Mouse (Mus musculus) gastrocnemius, adult 18-20 months (tissue): ENCODE data around the gene Igf1r. TPM values are rescaled to one million over a fixed set of nuclear protein-coding genes. Genes with fewer than 3 reads are reported as not detected.

Experiments
- DNase-seq: peaks from one replicate; pipeline ENCODE4 v3.0.0; 2021; ENCODE audit warnings: low spot score
- total RNA-seq, 2 experiments: library from RNA; stranded (reverse); gene quantifications; 2 replicates each; pipeline ENCODE4 v1.2.3; 2021

The Igf1r gene
- total RNA-seq, 2 experiments from 2014 or later: 6.9 to 8.1 TPM

DNA sequence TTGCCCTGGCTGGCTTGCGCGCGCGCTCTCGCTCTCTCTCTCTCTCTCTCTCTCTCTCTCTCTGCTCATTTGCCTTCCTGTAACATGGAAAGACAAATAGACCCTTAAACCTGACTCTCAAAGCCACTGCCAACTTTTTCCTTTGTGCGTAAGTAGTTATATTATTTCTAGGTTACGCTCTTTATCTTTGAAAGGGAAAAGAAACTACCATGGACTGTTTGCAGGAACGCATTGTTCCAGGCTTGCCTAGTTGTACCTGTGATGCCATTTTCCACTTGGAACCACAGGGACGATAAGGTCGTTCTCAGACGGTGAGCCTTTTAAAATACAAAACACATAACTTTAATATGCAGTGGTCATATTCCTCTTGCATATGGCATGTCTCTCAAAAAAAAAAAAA, 122.1 kb downstream of the Igf1r start:
- no peak for DNase-seq

DNA sequence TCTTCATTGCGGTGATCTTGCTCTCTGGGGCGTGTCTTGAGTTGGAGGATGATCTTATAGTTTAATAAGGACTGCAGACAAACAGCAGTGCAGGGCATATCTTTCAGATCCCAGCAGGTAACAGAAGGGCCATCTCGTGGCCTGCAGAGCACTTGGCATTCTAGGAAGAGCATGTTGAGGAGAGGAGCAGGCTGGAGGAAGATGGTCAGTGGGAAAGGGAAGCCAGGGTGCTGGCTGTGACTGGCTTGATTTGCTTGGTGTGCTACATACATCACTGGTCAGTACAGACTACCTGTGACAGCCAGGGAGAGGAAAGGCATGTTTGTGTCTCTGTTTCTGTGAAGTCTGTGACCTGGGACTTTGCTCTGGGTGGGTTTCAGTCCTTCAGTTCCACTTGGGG, 122.8 kb downstream of the Igf1r start:
- DNase-seq: no peak

DNA sequence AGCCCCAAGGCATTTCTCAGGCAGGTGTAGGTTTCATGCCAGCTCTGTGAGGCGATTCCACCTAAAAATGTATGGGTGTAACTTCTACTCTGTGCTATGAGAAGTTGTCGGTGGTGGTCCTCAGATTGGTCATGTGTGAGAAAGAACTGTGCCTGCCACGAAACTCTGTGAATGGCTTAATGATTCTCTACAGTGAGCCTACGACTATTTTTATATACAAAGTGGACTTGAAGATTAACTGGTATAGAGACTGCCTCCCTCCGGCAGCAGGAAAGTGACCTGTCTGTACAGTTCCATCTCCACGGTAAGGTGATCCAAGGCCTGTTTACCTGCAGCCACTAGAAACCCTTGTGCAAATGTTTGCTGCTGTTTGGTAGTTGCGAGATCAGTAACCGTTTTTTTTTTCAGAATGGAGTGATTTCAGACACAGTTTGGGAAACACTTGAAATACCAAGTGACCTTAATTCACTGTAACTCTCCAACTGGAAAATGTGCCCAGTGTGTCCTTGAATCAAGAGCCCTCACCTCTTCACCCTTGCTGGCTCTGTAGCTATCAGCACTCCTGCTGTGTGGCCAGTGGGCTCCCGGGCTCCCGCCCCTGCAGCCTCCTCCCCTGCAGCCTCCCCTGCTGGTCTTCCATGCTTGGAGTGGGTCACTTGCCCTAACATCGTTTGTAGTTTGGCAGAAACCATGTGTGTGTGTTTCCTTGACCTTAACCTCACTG, 127.7 kb downstream of the Igf1r start:
- no peak for DNase-seq

DNA sequence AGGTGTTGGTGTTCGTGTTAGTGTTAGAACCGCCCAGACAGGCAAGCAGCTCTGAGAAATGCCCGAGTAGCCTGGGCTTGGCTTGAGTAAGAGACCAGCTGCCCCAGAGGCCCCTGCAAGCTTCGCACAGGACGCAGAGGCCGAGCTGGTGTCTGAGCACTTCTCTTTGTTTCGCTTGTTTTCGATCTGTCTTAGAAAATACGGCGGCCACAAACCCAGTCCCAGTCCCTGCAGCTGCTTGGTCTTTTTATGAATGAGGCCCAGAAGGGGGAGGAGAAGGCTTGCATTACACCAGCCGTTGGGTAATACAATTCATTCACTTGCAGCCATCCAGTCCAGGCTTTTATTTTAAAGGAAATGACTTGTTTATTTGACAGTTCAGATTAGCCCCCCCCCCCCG, 132.7 kb downstream of the Igf1r start:
- peak; percentile 39 for DNase-seq

DNA sequence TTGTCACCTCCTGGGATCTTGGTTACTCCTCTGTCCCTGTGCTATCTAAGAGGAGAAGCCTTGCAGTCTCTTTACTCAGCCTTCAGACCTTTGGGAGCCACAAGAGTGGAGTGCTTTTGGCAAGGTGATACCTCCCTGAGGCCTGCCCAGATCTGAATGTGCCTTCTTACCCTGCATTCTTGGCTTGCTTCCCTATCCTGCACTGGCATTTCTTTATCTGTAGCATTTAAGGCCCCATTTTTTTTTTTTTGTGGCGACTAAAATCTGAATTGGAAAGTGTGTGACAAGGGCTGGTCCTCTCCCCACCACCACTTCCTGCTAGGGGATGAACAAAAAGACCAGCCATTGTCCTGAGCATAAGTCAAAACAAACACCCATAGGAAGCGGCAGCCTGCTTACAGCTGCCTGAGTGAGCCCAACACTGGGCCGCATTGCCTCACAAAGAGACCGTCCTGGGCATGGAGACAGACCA, 133.3 kb downstream of the Igf1r start:
- DNase-seq: peak; percentile 32

DNA sequence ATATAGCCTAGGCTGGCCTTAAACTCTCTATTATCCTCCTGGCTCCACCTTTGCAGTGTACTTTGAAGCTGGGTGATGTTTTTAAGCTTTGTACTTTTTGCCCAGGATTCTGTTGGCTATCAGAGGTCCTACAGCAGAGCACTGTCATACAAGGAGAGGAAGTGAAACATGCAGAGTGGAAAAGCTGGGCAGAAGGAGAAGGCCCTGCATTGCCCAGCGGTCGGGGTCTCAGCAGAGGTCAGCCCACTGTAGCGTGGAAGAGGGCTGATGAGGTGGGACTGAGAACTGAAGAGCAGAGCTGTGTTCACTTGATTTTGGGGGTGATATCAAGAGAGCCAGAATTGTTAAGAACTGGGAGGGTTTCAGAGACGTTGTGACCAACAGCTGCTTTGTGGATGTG, 134.9 kb downstream of the Igf1r start:
- no peak for DNase-seq

DNA sequence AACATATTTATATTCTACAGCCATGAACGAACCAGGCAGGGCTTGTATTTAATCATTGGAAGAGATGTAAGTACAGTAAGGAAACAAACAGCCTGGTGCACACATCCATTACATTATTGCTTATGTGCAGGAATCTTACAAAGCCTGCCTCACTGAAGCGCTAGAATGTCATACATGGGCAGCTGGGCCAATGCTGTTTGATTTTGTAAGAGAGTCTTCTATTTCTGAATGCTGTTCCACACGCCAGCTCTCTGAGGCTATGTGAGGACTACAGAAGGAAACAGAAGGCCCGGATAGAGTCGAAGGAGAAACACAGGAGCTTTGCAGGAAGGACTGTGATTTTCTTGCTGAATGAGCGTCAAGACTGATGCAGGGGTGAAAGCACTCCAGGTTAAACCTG, 136.2 kb downstream of the Igf1r start:
- DNase-seq: no peak

DNA sequence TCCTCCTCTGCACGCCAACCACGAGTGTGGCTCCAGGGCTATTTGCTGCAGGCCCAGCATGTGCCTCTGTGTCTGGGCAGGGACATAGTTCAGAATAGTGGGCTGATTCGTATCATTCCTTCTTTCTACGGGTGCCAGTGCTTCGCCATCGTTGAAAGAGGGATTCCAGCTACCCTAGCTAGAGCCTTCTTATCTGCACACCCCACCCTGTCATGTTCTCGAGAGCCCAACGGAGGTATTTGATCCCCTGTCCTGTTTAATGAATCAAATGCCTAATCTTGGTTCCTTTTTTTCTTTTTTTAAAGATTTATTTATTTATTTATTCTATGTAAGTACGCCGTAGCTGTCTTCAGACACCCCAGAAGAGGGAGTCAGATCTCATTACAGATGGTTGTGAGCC, 137.1 kb downstream of the Igf1r start:
- no peak for DNase-seq

DNA sequence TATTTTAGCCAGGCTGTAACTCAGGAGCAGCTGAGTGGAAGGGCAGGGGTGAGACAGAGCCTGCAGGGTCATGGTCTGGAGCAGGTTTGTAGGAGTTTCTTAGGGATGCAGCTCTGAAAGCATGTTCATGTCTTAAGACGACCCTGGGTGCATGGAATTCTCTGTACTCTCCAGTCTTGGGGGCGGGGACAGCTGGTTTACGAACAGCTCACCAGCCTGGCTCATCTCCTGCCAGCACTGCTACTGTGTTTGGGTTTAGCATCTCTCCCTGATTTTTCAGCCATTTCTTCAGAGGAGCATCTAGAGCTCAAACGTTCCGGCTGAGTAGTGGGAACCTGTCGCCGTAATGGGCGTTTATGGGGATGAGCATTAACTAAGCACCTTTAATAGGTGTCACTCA, 137.9 kb downstream of the Igf1r start:
- no peak for DNase-seq

DNA sequence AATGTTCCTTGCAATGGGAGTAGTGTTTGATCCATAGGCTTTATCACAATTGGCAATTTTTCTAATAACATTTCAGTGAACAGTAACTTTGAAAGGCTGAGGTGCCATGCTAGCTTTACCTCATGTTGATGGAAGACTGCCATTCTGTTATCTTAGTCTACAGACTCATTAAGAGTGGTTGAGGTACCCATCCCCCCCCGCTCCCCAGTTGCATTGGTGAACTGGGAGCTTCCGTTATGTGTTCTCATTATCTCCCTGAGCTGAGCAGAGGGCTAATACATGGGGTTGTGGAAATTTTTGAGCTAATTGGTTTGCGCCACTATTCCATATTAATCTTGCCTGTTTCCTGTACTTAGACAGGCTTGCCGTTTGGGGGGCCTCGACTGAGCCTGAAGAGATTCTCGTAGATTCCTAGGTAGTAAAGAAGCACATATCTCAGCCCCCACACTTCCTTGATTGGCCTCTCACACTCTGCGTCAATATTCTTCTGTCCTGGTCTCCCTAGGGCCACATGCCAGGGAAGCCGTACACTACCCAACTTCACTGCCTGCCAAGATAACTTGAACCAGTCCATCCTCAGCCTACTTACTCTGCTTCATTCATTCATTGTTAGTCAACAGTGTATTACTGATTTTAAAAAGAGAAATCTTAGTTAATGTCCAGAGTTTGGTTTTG, 139.8 kb downstream of the Igf1r start:
- DNase-seq: no peak

DNA sequence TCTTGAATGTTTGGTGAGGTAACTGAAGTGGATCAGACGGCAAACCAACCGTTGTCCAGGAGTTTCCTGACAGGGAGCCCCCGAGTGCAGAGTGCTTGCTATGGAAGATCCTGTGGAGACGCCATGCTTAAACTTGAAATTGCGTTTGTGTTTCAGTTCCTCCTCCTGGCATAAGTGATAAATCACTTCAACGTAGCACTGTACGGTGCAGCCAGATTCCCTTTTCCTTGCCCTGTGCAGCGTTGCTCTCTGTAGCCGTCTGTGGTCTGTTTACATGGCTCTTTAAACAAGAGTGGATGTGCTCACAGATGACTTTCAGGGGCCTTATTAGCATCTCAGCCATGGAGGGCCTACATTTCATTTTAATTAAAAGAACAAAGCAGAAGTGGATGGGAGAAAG, 141.2 kb downstream of the Igf1r start:
- DNase-seq: no peak

DNA sequence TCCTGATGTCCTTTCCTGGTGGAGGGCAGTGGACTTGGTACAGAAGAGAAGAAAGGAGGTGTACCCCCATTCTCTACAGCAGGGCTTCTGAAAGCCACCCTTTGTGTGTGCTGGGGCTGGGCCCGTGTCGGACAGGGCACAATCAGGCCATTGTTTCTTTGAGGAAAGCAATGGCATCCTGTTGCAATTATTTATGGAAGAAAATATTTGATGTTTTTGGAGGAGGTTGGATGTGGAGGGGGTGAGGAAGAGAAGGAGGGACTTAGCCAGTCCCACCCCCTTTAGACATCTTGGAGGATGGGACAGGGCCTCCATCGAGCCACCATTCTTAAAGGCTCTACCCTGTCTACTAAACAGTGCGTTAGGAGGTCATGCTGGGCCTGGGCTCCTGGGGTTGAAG, 142.9 kb downstream of the Igf1r start:
- DNase-seq: no peak

DNA sequence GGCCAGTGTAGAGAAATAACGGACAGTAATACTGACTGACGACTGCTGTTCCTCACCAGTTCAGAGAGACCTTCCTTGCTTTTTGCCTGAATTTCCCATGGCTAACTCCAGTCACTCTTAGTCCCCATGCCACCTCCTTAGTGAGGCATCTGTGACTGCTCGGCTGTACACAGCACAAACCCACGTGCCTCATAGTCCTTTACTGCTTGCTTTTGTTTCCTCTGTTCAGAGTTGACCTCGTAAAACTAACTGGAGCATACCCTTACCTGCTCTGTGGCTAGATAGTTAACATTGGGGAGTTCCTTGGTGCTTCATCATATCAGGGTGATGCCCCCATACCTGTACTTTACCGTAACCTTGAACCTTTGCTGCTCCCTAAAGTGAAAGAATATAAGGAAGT, 143.8 kb downstream of the Igf1r start:
- DNase-seq: no peak

DNA sequence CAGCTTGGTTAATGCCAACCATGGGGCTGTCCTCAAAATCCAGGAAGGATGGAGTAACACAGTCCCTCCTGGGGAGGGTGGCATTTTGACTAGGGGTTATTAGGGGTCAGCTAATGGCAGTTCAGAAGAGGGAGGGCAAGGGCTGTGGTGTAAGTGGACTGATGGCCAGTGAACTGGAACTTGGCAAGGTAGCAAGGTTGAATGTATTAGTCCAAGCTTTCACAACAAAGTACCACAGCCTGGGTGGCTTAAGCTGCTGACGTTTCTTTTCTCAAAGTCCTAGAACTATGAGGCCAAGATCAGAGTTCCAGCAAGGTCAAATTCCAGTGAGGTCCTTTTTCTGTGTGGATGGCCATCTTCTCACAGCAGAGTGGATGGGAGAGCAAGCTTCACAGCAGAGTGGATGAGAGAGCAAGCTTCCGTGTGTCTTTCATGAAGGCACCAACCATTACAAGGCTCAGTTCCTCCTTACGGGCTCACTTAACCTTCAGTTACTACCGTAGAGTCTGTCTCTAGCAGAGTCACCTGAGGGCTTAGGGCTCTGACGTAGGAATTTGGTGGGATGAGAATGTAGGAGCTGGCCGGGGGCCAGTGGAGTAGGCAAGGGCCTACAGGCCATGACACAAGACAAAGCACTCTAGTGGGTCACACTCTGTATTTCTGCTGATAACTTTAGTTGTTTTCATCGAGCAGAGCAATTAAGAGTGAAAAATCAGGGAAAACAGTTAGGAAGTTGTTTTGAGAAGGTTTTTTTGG, 144.6 kb downstream of the Igf1r start:
- DNase-seq: no peak

DNA sequence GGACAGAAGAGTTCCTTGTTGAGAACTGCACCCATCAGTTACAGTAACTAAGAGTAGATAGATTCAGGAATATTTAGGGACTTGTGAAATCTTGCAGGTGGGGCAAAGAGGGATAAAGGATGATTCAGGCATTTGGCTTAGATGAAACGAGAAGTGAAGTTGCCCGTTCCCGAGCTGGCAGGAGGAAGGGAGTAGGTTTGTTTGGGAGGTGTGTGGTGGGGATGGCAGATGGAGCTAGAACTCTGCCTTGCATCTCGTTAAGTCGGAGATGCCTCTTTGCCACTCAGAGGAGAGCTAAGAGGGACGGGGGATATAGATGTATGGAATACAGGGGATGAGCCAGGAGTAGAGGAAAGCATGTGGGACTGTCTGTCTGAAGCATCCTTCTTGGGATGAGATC, 145.5 kb downstream of the Igf1r start:
- no peak for DNase-seq

DNA sequence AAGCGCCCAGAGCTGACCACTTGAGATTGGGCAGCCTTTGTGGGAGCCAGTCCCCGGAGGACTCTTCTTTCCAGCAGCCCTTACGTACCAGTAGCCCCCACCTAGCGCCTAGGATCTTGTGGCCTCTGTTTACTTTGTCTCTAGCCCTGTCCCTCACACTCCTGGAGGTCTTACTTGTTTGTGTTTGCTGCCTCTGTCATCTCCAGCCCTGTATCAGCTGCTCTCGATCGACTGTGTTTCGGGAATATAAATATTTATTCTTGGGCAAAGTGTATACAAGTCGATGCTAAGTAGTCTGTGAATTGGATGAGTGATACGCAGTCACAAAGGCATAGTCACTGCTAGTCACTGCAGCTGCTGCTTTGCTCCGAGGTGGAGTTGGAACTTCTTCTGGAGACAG, 147.8 kb downstream of the Igf1r start:
- no peak for DNase-seq

DNA sequence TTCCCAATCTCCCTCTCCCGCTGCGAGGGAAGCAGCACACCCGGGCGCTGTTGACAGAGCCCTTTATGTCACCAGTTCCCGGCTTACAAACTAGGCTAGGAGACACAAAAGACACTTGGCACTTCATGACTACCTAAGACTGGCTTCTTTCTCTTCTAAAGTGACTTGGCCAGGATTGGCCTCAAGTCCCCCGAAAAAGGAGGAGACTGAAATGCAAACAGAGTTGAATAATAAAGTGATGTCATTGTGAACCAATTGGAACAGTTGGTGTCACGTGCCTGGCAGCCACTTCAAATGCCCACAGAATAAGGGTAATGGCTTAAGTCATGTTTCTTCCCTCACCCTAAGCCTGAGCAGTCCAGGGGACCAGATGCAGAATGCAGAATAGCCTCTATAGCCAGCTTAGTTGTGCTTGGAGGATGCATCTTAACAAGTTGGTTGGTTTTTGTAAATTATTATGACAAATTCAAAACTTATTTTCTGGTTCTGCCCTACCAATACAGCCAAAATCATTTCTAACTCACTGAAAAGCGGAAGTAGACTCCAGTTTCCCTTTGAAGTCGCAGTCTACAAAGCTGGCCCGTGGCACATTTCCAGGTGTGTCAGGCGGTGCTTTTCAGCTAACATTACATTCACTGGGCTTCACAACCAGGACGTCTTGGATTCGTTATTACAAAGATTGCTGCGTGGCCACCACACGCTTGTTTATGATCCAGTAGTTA, 150.0 kb downstream of the Igf1r start:
- peak; percentile 69 for DNase-seq

DNA sequence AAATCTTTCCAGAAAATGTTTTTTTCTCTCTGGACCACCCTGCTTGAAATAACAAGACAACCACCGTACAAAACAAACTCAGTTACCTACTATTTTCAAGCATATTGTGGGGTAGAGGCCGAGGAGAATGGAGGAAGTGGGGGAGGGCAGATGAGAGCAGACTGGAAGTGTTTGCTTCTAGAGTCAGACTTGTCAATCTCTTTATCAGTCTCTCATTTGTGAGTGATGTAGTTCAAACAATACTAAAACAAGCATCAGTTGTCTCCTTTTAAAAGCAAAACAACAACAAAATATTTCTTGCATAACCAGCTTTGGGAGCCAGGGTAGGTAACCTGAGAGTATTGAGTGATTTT, 150.5 kb downstream of the Igf1r start:
- DNase-seq: no peak

DNA sequence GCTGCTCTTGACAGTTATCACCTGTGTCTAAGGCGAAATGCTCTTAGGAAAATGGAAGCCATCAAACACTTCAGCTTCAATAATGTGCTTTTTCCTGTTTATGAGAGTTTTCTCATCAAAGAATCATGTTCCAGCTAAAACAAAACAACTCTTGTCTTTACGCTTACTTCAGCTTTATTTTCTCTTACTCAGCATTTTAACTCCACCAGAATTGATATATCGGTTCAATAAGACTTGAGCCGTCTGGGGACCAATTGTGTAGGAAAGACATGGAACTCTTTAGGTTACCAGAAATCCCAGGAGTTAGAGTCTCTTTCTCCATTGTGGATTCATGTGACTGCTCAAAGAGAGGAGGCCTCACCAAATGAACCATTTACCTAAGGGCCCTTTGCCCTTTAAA, 158.9 kb downstream of the Igf1r start:
- no peak for DNase-seq

DNA sequence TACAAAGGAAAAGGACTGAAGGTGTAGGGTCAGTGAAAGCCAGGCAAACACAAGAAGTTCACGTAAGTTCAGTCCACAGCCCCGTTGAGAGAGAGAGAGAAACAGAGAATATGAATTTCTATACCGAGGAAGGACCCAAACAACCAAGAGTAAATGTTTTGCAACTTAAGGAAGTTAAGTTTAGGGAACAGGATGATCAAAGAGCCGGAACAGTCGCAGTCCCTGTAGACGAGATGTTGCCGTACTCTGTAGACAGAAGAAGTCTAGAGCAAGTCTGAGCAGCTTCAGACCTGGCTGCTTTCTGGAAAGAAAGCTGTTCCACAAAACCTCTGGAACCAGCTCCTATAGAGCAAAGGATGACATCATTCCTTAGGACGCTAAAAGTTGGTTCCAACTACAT, 160.0 kb downstream of the Igf1r start:
- DNase-seq: no peak

DNA sequence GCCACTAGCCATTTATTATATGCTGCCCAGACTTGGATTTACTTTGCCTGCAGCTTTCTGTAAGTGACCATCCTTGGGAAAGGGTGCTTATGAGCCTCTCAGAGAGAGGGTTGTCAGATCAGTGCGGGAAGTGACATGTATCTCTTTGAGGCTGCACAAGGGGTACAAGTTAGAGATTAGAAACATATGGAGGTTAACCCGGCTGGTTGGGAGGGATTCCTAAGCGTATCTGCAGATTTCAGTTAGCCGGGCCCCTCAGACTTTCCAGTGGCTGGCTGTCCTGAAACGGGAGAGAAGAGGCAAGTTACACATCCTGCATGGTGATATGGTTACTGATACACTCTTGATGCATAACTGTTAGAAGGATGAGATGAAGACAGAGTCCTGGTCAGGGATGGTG, 161.7 kb downstream of the Igf1r start:
- no peak for DNase-seq
